Mouse (Mus musculus): Measurements from ENCODE around the gene Vmn1r165. TPM values are rescaled to one million over a fixed set of nuclear protein-coding genes. Genes with fewer than 3 reads are reported as not detected.
"Not testable (repeated sequence)": the region's sequence is repeated elsewhere in the genome, so short reads cannot be mapped to it uniquely, and the experiment has no call there.

Vmn1r165 gene
- polyA plus RNA-seq (2016; fragmentation: Nextera tagmentation; extraction: Ambion mirVana) = not detected in 2 replicates

- WGBS = no CpG with 5 or more reads among the region's 3 CpGs
- not testable (repeated sequence) for H3K27ac ChIP-seq (replicated peaks); H3K4me3 ChIP-seq; H3K9ac ChIP-seq (replicated peaks); H3K4me1 ChIP-seq; H3K4me2 ChIP-seq (replicated peaks); H3K9me3 ChIP-seq; H3K27me3 ChIP-seq; H3K36me3 ChIP-seq; ATAC-seq (ENCODE audit: low FRiP score, low read depth)
These were observed at the start of gene Vmn1r165 for GRCm38 (mm10) chr7:23217032-23217431. Vmn1r165 (plus strand) TSS chr7:23217332.

DNA sequence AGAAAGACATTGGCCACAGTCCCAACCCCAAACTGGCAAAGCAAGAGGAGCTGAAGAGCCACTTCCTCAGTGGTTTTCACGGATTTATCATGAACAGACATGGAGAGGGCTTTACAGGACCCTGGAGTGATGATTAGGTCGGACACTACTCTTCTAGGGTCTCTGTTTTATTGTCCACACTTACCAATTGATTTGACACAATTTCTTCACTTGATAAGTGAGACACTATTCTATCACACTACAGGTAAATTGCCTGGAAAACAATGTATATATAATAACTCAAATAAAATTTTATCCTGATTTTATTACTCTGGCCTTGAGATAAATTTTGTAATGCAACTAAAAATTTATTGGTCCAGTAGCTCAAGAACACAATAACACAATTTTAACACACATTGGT lies 34.5 kb downstream of the Vmn1r165 start, which contains the start of gene Vmn1r166:
Gene Vmn1r166 (minus strand): TSS at position 101 of the 400 bp plus-strand sequence.
- WGBS = no CpG with 5 or more reads among the region's 2 CpGs
- H3K4me3 ChIP-seq; H3K9ac ChIP-seq (replicated peaks); ATAC-seq (ENCODE audit: low FRiP score, low read depth); H3K27ac ChIP-seq (replicated peaks); H3K27me3 ChIP-seq; H3K4me2 ChIP-seq (replicated peaks); H3K4me1 ChIP-seq; H3K36me3 ChIP-seq; H3K9me3 ChIP-seq: not testable (repeated sequence)

Other genes with a start within 250 kb of the Vmn1r165 start
- gene Gm4214, start 232.7 kb upstream of the Vmn1r165 start, polyA plus RNA-seq (2016; fragmentation: Nextera tagmentation; extraction: Ambion mirVana) = not detected in 2 replicates
- gene Gm4216, start 197.4 kb upstream of the Vmn1r165 start, polyA plus RNA-seq (2016; fragmentation: Nextera tagmentation; extraction: Ambion mirVana) = not detected in 2 replicates
- not detected in 2 replicates for gene Vmn1r163, start 161.8 kb upstream of the Vmn1r165 start, polyA plus RNA-seq (2016; fragmentation: Nextera tagmentation; extraction: Ambion mirVana)
- not detected in 2 replicates for gene Gm8720, start 149.9 kb upstream of the Vmn1r165 start, polyA plus RNA-seq (2016; fragmentation: Nextera tagmentation; extraction: Ambion mirVana)
- gene Gm10662, start 72.9 kb upstream of the Vmn1r165 start, polyA plus RNA-seq (2016; fragmentation: Nextera tagmentation; extraction: Ambion mirVana) = not detected in 2 replicates
- not detected in 2 replicates for gene Vmn1r166, start 34.4 kb downstream of the Vmn1r165 start, polyA plus RNA-seq (2016; fragmentation: Nextera tagmentation; extraction: Ambion mirVana)
- gene Gm6902, start 61.6 kb downstream of the Vmn1r165 start, polyA plus RNA-seq (2016; fragmentation: Nextera tagmentation; extraction: Ambion mirVana) = not detected in 2 replicates
- gene Nlrp4e, start 83.9 kb downstream of the Vmn1r165 start, polyA plus RNA-seq (2016; fragmentation: Nextera tagmentation; extraction: Ambion mirVana) = not detected in 2 replicates
- gene Nlrp5, start 168.6 kb downstream of the Vmn1r165 start, polyA plus RNA-seq (2016; fragmentation: Nextera tagmentation; extraction: Ambion mirVana) = not detected in 2 replicates

All from midbrain, embryonic 12.5 days (tissue).